Mouse (Mus musculus) testis, postnatal 14 days (tissue): ENCODE measurements around the gene B3galt5.

Source experiments
- DNase-seq: peaks from one replicate; pipeline ENCODE4 v3.0.0; 2021; ENCODE audit warnings: low spot score

B3galt5 gene

DNA sequence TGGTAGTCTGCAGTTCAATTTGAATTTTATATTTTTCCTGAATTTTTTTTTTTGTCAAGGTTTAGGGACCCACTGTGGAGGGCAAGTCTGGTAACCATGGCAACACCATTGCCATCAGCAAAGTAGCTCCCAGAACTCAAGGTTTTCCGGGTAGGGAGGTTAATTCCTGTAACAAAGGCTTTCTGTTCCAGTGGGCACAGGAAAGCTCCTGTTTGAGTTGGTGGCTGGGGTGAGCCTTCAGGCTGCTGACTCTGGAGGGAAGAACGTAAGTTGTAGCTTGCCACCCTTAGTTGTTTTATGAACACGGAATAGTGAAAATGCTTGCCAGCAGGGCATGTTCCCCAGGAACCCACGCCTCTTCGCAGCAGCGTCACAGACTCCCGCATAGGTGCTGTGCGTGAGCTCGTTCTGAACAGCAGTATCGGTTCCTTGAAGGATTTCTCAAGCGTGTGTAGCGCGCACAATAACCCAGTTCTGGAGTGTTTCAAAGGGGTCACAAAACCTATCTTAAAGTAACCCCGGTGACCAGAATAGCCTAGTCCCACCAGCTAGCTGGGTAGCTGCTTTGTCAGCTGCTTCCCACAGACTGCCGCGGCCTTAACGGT, at the start of gene B3galt5:
Gene B3galt5 (plus strand): TSS at position 436 of the 605 bp plus-strand sequence.
- DNase-seq = no peak

DNA sequence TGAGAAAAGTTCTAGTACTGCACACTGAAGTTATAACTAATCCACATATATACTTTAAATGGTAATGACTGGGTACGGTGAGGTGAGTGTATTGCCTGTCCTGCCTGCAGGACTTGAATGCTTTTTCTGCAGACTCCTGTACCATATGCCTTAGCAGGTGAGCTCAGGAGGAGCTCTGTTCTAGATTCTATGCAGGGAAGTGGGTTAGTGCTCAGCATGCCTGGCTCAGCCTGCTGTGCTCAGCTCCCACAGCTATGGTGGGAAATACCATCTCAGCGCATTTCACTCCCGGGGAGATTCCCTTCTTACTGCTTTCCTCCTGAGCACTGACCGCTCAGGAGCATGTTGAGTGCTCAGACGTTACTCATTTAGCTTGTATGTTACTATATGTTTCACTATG, 48.0 kb upstream of the B3galt5 start:
- no peak for DNase-seq

DNA sequence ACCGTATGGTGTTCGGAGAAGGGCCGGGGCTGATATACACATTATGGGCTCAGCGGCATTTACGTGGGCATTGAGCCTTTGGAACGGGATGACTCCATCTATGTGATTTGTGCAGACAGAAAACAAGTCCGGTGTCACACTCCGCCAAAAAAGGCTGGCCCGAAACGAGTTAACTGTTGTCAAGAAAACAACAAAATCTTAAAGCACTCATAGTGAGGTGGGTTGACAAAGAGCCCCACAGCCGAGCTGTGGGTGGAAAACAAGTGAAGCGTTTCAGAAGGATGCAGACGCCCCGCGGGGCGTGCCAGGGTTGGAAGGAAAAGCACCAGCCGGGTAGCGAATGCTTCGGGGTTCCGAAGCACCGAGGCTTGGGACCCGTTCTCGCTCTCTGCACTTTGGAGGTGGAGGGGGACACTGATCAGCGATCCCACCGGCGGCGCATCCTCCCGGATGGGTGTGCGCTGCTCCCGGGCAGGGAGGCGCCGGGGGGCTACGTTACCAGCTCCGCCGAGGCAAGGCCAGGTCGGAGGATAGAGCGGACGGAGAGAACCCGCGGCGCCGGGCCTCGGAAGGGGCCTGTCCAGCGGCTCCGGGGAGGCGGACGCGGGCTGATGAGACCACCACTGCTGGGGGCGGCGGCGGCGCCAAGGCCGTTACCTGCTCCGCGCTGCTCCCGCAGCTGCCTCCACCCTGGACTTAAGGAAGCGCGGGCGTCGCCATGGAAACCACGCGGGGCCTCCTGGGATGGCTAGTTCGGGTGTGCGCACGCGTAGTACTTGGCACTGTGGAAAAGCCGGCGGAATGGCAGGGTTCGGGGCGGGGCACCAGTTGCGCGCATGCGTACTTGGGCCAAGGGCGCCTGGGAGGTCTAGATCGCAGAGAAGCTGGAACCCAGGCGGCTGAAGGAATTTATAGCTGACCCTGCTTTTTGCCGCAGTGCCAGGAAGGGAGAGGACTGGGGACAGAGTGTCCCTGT, 43.8 kb upstream of the B3galt5 start, which contains the start of gene Lca5l:
Gene Lca5l (minus strand): TSS at position 741 of the 976 bp plus-strand sequence.
- peak; percentile 99 for DNase-seq

DNA sequence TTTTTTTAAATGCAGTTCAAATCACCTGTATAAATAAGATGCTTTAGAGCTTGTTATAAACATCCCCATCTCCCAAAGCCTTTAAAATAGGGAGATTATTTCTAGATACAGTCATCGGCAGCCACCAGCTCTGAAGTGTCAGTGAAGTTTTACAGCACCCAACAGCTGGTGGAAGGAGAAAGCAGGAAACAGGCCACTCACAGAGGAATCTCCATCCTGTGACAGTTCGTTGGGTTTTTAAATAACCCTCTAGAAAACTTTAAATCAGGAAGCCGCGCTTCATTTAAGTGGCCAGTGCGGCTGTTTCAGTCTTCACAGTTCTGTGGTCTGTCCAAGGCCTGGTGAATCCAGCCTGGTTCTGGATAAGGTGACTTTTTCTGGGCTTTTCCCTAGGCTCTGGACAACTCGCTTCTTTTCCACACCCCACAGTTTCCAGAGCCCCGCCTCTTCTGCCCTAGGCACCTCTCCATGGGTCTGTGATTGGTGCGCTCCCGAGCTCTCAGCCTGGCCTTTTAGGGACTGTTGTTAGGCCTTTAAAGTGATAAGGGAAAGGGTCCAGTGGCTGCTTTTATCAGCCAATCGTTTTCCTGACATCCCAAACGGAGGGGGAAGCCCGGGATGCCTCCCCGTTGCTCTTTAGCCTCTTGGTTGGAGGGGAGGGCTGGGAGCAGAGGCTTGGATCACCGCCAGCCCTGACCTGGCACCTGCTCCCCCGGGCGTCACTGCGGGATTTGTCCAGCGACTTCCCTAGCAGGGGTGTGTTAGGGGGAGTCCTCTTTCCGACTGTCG, 35.5 kb upstream of the B3galt5 start, which contains the start of gene Sh3bgr:
Gene Sh3bgr (plus strand): TSS at position 538 of the 789 bp plus-strand sequence.
- DNase-seq = peak; percentile 80

DNA sequence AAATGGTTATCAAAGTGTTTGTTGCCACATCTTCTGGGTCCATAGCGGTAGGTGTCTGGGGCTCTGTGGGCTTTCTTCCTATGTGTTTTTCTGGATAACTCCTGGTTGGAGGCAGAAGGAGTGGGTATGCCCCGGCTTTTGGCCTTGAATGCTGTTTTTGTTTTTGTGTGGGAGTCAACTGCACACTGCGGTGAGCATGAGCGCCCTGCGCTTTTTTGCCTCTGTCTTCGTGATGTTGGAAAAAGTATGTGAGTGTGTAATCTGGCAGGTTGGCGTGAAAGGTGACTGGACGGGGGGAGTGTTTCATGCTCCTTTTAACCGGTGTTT, 34.9 kb upstream of the B3galt5 start:
- DNase-seq = peak; percentile 35

DNA sequence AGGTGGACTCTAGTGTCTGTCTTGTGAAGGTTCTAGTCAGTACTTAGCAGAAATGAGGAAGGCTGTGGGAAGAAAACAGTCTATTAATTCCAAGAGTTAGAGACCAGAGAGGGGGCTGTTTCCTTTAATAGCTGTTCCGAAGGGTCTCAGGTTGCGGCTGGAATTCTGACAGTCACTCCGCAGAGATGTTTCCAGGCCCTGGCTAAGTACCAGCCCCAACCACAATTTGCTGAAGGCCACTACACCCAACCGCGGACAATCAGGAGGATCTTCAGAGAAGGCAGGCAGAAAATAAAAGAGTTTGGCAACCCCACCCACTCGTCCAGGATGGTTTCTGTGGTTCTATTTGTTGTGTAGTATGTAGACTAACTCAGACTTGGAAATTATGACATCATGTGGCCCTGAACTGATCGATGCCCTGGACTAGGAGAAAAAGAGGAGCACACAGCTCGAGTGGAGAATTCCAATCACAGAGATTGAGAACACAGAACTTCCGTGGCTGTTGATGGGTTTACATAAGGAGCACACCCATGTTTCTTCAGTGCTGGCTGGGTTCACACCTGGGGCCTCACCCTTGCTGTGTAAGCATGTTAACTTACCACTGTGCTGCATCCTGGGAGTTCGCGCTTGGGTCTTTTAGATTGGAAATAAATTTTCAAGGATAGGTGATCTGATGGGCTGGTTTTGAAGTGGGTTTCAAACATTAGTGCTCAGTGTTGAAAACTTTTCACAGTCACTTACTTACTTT, 33.9 kb upstream of the B3galt5 start:
- DNase-seq = no peak

DNA sequence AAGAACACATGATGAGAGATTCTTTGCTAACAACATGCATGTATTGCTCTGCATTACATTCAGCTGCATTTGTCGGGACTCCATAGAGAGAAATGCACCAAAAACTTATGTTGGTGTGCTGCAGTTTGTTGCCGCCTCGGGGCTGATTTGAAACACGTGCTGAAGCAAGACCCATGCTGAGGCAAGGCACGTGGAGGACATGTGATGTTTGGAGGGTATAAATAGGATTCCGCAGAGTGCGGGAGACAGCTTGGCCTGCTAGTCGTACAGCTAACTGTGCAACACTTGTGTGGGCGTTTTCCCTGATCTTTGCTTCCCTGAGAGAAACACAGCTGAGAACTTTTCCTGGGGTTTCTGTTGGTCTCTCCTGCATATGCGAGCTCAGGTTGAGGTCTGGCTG, 25.8 kb upstream of the B3galt5 start:
- no peak for DNase-seq

GRCm38 (mm10) chr16:96210856-96211255, 24.7 kb upstream of the B3galt5 start:
- DNase-seq = no peak

DNA sequence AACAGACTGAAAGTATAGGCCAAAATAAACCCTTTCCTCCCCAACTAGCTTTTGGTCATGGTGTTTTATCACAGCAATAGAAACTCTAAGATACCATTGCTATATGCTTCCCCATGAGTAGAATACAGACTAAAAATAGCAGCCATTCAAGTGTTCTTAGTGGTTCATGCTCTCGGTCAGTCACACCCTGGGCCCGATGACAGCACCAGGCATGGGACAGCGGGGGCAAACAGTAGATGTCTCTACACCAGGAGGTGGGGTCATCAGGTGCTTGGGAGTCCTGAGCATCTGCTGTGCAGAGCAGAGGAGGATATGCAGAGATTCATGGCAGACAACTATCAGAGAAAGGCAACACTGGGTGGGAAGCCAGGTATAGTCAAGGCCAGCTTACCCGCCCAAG, 22.6 kb upstream of the B3galt5 start:
- no peak for DNase-seq

- no peak for DNase-seq
Observed at GRCm38 (mm10) chr16:96221491-96221890, 14.1 kb upstream of the B3galt5 start.

GRCm38 (mm10) chr16:96221959-96222358, 13.6 kb upstream of the B3galt5 start:
- DNase-seq = no peak

DNA sequence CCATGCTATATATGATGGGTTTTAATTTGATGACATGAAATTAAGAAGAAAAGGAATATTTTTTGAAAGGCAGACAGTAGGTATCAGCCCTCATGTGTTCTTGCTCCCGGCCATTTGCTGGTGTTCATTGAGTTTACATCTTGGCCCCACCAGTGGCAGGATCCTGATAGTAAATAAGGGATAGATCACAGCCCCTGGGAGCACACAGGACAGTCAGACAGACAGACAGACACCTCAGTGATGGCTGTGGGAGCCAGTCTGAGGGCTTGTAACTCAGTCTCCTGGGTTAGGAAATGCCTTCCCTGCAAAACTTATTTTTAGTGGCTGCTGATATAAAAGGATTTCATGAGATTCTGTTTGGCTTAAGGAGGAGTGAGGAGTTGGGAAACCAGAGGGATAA, 13.1 kb upstream of the B3galt5 start:
- no peak for DNase-seq

DNA sequence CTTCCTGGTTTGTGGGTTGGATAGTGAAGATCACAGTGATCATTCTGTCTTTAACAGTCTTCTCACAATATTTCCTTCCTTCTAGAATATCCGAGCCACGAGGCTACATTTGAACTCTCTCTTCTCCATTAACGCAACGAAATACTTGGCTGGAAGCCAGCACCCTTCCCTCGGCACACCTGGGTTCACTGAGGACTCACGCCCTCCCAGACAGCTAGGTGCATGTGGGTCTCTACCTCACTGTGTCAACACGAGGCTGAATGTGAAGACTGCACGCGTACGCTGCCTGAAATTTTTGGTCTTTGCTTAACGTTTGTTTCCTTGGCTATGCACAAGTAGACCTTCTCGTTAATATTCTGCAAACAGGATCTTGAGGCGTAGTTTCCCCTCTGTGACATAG, 7.2 kb upstream of the B3galt5 start:
- no peak for DNase-seq

DNA sequence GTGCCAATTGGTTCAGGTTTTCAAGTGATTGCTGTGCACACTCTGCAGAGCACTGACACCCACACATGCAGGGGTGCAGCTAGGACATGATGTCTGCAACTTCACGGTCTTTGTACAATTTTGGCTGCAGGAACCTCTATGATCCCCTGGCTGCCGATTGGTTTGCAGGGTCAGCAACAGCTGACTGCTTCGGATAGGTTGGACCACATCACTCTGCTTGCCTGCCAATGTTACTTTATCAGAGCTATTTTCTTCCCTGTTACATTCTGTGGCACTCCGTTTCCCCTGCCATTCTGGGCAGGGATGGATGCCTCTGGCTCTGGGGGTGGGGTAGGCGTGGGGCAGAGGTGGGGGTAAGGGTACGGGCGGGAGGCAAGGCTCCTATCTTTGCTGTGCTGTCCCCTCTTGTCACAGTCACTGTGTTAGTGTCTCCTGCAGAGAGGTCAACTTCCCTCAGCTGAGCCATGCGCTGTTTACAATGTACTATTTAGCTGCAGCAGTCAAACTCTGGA, 6.5 kb upstream of the B3galt5 start:
- DNase-seq = no peak

GRCm38 (mm10) chr16:96230411-96230810, 5.2 kb upstream of the B3galt5 start:
- peak; percentile 52 for DNase-seq

DNA sequence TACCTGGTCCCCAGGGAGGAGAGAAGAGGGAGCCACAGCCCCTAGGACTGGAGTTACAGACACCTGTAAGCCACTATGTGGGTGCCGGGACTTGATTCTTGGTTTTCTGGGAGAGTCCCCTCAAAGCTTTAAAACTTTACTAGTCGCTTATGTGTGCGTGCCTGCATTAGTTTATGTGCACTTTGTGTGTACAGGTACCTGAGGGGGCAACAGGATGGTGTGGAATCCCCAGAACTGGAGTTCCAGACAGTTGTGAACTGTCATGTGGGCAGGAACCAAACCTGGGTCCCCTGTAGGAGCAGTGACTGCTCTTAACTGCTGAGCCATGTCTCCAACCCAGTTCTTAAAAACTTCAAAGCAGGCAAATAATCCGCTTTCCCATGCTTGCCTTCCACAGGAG, 4.3 kb upstream of the B3galt5 start:
- DNase-seq = no peak

DNA sequence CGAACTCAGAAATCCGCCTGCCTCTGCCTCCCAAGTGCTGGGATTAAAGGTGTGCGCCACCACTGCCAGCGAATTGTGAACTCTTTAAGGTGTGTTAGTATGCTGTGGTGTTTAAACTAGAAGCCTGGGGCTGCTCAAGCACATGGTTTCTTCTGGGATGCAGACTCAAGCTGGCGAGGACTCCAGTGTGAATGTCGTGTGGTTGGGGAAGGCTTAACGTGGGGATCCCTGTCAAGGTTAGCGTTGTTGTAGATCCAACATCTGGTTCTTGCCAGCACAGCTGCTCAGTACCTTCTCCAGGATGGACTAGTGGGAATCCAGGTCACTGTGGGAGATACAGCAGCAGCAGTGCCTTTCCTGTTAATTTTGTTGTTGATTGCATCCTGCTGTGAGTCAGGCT, 3.6 kb upstream of the B3galt5 start:
- no peak for DNase-seq

- DNase-seq = no peak
Observed at GRCm38 (mm10) chr16:96233996-96234395, 1.6 kb upstream of the B3galt5 start.

GRCm38 (mm10) chr16:96244496-96244895, 8.9 kb downstream of the B3galt5 start:
- no peak for DNase-seq

- DNase-seq = no peak
Observed at GRCm38 (mm10) chr16:96249635-96250034, 14.0 kb downstream of the B3galt5 start.

DNA sequence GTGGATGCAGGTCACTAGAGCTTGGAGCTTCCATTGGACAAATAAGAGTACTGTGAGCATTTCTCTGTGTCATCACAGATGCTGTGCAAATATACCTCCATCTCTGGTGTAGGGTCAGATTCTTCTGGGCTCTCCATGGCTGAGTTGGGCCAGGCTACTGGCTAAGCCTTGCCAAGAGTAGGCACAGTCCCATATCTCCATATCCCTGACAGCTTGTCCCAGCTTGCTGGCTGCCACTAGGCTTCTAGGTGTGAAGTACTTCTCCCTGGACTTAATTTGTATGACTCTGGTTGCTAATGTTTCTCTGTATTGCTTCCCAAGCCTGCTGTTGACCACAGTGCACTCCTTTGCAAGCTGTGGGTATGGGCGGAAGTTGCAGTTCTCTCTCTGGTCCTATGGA, 16.5 kb downstream of the B3galt5 start:
- DNase-seq = no peak

DNA sequence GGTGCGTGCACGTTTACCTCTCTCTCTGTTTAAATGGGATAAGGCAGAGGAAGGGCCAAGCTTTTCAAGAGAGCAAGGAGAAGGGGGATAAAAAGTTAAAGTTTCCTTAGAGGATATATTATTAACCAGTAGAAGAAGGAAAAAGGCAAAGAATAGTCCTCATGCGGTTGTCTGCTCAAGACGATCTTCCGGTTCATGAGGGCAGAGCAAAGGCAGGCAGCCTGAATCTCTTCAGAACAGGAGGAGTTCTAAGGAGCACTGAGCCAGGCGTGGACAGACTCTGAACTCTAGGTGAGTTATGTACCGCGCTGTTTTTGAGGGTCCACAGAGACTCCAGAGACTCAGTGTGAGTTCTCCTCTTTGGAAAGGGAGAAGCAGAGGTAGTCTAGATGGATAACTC, 22.8 kb downstream of the B3galt5 start:
- DNase-seq = no peak
